Mouse (Mus musculus): ENCODE results near the gene Clcf1. TPM values are rescaled to one million over a fixed set of nuclear protein-coding genes. Genes with fewer than 3 reads are reported as not detected.

Clcf1 gene
- polyA plus RNA-seq, 1 experiment from 2014 or later = 2.5 TPM

DNA sequence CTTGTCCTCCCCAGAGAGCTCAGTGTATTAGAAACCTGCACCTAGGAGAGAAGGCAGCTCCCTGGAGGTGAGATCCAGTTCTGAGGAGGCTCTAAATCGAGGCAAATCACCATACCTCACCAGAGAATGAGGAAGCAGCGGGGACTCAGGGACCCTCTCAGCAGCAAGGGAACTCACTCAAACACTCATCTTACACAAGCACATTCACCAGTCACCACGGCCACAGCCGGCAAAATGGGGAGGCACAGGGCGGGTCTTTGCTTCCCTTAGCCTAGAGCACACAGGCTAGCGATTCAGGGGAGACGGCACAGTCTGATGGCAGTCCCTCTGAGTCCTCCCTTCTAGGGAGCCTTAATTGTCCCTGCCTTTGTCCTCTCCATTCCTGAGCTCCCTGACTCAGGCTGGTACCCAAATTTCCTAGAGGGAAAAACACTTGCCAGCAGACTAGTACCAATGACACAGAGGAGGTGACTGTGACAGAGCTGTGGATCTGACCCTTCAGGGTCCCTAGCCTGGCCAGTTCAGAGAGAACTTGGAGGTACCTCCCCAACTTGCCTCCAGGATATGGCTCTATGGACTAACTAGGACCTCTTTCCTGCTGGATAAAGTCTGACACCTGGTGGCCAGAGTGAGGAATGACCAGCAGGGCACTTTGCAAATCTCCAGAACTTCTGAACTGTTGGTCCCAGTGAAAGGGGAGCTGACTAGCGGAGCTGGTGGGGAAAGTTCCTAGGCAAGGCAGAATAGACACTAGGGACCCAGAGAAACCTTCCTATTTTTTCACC, 14.0 kb downstream of the Clcf1 start:
- Histone ChIP-seq H3K4me2 (no peak overlapping the region), H3K27ac (ENCODE audit: low read depth, low read length) (no peak overlapping the region), H3K4me1 (ENCODE audit: control insufficient read depth, insufficient read depth, low read length) (peaks cover 7% of the 10 kb centered on the region; the same call in 1 of the 2 replicates), H3K4me3 (ENCODE audit: low read depth, low read length) (no peak overlapping the region), H3K36me3 (ENCODE audit: control insufficient read depth, insufficient read depth, low read length) (no peaks in the 10 kb centered on the region), H3K9me3 (replicated peaks; ENCODE audit: control insufficient read depth, low read length) (no peaks in the 10 kb centered on the region), H3K9ac (ENCODE audit: low read depth, low read length) (no peak overlapping the region), H3K27me3 (ENCODE audit: control insufficient read depth, insufficient read depth, low read length) (peaks cover 10% of the 10 kb centered on the region; the same call in 1 of the 2 replicates)
- 17% methylated on average over 8 of the region's 8 CpGs for WGBS (ENCODE audit: insufficient replicate concordance)
- no peak for ATAC-seq (replicated peaks; ENCODE audit: insufficient number of reproducible peaks, low FRiP score, low TSS enrichment)

DNA sequence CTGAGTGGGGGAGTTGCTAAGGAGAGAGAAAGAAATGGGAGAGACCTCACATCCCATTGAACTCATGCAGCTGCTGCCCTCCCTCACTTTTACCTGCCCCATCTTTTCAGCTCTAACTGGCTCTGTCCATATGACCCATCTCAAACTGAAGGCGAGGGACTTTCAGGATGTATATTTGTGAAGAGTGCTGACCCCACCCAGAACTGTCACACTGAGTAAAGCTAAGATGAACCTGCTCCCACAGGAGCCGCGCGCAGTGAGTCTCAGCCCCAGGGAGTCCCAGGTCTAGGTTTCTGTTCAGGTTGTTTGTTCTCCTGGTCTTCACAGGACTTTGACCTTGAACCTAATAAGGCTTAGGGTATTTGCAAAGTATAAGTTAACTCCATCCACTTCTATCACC, 14.9 kb downstream of the Clcf1 start:
- WGBS (ENCODE audit: insufficient replicate concordance) = 66% methylated on average over 4 of the region's 4 CpGs
- H3K4me3 ChIP-seq (ENCODE audit: low read depth, low read length) = no peak overlapping the region
- H3K4me2 ChIP-seq = no peak overlapping the region
- no peak overlapping the region for H3K27ac ChIP-seq (ENCODE audit: low read depth, low read length)
- no peaks in the 10 kb centered on the region for H3K36me3 ChIP-seq (ENCODE audit: control insufficient read depth, insufficient read depth, low read length)
- no peak for ATAC-seq (replicated peaks; ENCODE audit: insufficient number of reproducible peaks, low FRiP score, low TSS enrichment)
- no peaks in the 10 kb centered on the region for H3K9me3 ChIP-seq (replicated peaks; ENCODE audit: control insufficient read depth, low read length)
- H3K27me3 ChIP-seq (ENCODE audit: control insufficient read depth, insufficient read depth, low read length) = peaks cover 10% of the 10 kb centered on the region; the same call in 1 of the 2 replicates
- H3K4me1 ChIP-seq (ENCODE audit: control insufficient read depth, insufficient read depth, low read length) = peaks cover 7% of the 10 kb centered on the region; the same call in 1 of the 2 replicates
- no peak overlapping the region for H3K9ac ChIP-seq (ENCODE audit: low read depth, low read length)

DNA sequence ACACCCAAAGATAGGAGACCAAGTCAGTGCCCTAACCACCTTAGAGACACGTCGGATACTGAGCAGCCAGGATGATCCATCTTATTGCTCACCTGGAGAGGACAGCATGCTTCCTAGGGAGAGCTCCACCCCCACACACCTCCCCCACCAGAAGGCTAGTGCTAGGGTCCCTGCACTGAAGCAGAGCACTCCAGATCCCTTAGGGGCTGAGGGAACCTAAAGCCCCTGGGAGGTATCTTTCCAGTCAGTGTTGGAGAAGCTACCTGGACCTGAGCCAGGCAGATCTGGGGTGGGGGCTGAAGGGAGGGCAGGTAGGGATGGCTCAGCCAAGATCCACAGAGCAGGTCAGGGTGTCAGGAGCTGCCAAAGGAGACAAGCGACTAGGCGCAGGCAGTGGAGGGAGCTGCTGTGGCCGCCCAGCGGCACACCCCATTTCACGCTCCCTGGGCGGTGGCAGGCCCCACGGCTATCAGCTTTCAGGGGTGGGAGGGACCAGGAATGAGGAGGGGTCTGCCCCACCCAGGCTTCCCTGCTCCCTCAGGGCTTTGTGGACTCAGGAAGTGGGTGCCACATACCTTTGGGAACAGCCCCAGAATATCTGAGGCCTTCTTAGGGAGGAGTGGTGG, 15.5 kb downstream of the Clcf1 start:
- Histone ChIP-seq H3K4me3 (ENCODE audit: low read depth, low read length) (no peak overlapping the region), H3K9ac (ENCODE audit: low read depth, low read length) (peak overlapping the region; percentile 35; the same call in 1 of the 2 replicates), H3K4me2 (no peak overlapping the region), H3K27me3 (ENCODE audit: control insufficient read depth, insufficient read depth, low read length) (peaks cover 10% of the 10 kb centered on the region; the same call in 1 of the 2 replicates), H3K4me1 (ENCODE audit: control insufficient read depth, insufficient read depth, low read length) (peaks cover 7% of the 10 kb centered on the region; the same call in 1 of the 2 replicates), H3K9me3 (replicated peaks; ENCODE audit: control insufficient read depth, low read length) (no peaks in the 10 kb centered on the region), H3K27ac (ENCODE audit: low read depth, low read length) (no peak overlapping the region), H3K36me3 (ENCODE audit: control insufficient read depth, insufficient read depth, low read length) (no peaks in the 10 kb centered on the region)
- ATAC-seq (replicated peaks; ENCODE audit: insufficient number of reproducible peaks, low FRiP score, low TSS enrichment) = no peak
- WGBS (ENCODE audit: insufficient replicate concordance) = 37% methylated on average over 9 of the region's 9 CpGs

DNA sequence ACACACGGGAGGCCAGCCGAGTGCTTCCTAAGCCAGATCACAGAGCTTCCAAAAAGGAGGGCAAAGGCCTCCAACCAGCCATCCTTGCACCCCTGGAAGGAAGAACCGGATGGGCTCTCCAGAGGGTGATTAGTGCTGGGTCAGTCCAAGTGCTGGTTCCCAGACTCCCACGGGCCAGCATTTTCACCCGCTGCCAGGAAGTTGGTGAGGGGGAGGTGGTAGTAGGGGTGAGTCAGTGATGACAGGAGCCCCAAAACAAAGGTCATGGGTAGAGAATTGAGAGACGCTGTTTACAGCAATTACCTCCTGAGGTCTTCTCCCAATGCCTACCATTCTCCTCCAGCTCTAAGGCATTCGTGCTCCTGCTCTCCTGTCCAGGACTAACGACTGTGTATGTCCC, 16.4 kb downstream of the Clcf1 start:
- H3K4me1 ChIP-seq (ENCODE audit: control insufficient read depth, insufficient read depth, low read length) = peaks cover 7% of the 10 kb centered on the region; the same call in 1 of the 2 replicates
- no peak for ATAC-seq (replicated peaks; ENCODE audit: insufficient number of reproducible peaks, low FRiP score, low TSS enrichment)
- WGBS (ENCODE audit: insufficient replicate concordance) = 68% methylated on average over 8 of the region's 8 CpGs
- no peak overlapping the region for H3K27ac ChIP-seq (ENCODE audit: low read depth, low read length)
- no peaks in the 10 kb centered on the region for H3K9me3 ChIP-seq (replicated peaks; ENCODE audit: control insufficient read depth, low read length)
- peaks cover 10% of the 10 kb centered on the region; the same call in 1 of the 2 replicates for H3K27me3 ChIP-seq (ENCODE audit: control insufficient read depth, insufficient read depth, low read length)
- no peak overlapping the region for H3K9ac ChIP-seq (ENCODE audit: low read depth, low read length)
- H3K4me3 ChIP-seq (ENCODE audit: low read depth, low read length) = no peak overlapping the region
- no peaks in the 10 kb centered on the region for H3K36me3 ChIP-seq (ENCODE audit: control insufficient read depth, insufficient read depth, low read length)
- no peak overlapping the region for H3K4me2 ChIP-seq

DNA sequence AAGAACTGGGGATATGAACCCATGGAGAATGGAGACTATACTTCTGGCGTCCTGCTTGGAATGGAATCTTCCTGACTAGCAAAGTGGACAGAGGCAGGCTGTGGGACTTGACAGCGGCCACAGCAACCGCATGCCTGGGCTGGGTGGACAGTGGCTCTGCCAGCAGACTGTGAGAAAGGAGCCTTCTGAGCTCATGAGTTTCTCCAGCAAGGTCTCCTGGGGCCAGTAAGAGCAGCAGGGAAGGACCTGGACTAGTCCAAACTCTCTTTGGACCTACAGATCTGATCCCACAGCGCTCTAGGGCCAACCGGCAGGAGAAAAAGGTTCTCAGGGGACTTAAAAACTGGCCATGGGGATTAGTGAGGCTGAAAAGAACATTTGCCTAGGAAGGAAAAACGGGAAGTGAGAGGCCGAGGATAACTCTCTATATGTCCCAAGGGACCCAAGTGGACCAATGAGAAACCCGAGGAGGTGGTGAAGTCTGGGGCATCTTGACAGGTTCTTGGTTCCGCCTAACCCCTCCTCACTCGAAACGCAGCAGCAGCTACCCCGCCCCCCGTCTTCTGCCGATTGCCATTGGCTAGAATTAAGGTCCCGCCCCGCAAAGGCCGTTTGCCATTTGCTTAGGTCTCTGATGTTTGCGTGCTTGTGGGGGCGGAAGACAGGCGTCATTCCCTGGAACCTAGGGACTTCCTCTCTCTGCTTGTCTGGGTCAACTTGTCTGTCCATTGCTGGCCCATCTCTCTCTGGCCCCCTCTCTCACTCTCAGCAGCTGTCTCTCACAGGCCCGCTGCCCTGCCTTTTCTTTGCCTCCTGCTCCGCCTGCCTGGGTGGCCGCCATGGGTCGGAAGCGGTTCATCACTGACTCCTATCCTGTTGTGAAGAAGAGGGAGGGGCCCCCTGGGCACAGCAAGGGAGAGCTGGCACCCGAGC, 17.5 kb downstream of the Clcf1 start, which contains the start of gene Pold4:
TSS of gene Pold4 (plus strand) at position 647 of the 933 bp plus-strand sequence.
- ATAC-seq (replicated peaks; ENCODE audit: insufficient number of reproducible peaks, low FRiP score, low TSS enrichment) = peak; percentile 86
- WGBS (ENCODE audit: insufficient replicate concordance) = 11% methylated on average over 26 of the region's 26 CpGs

DNA sequence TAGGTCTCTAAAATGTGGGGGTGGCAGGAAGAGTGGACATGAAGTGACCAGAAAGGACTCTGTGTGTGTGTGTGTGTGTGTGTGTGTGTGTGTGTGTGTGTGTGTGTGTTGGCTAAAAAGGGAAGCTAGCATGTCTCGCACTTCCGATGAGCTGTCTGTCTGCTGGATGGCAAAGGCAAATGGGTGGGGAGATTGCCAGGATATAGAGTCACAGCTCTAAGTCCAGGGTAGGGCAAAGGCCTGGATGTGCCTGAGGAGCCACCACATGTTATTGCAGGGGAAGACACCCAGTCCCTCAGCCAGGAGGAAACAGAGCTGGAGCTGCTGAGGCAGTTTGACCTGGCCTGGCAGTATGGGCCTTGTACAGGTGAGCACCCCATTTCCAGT, 18.1 kb downstream of the Clcf1 start:
- Histone ChIP-seq H3K9me3 (replicated peaks; ENCODE audit: control insufficient read depth, low read length) (no peaks in the 10 kb centered on the region), H3K27me3 (ENCODE audit: control insufficient read depth, insufficient read depth, low read length) (peaks cover 8% of the 10 kb centered on the region; the same call in 1 of the 2 replicates), H3K4me2 (peak overlapping the region; percentile 87), H3K4me3 (ENCODE audit: low read depth, low read length) (peak overlapping the region; percentile 67), H3K27ac (ENCODE audit: low read depth, low read length) (peak overlapping the region; percentile 87), H3K9ac (ENCODE audit: low read depth, low read length) (peak overlapping the region; percentile 77), H3K4me1 (ENCODE audit: control insufficient read depth, insufficient read depth, low read length) (peaks cover 7% of the 10 kb centered on the region; the same call in 1 of the 2 replicates), H3K36me3 (ENCODE audit: control insufficient read depth, insufficient read depth, low read length) (no peaks in the 10 kb centered on the region)
- WGBS (ENCODE audit: insufficient replicate concordance) = 41% methylated on average over 2 of the region's 2 CpGs
- no peak for ATAC-seq (replicated peaks; ENCODE audit: insufficient number of reproducible peaks, low FRiP score, low TSS enrichment)

More for the DNA sequence above, 17.5 kb downstream of the Clcf1 start, which contains the start of gene Pold4:
- Histone ChIP-seq H3K9ac (ENCODE audit: low read depth, low read length) (peak within 1 kb of the TSS; percentile 77), H3K9me3 (replicated peaks; ENCODE audit: control insufficient read depth, low read length) (no peaks in the 10 kb centered on the region), H3K27ac (ENCODE audit: low read depth, low read length) (peak within 1 kb of the TSS; percentile 87), H3K4me1 (ENCODE audit: control insufficient read depth, insufficient read depth, low read length) (peaks cover 7% of the 10 kb centered on the region; the same call in 1 of the 2 replicates), H3K4me2 (peak within 1 kb of the TSS; percentile 87), H3K27me3 (ENCODE audit: control insufficient read depth, insufficient read depth, low read length) (peaks cover 10% of the 10 kb centered on the region; the same call in 1 of the 2 replicates), H3K36me3 (ENCODE audit: control insufficient read depth, insufficient read depth, low read length) (no peaks in the 10 kb centered on the region), H3K4me3 (ENCODE audit: low read depth, low read length) (peak within 1 kb of the TSS; percentile 67)

DNA sequence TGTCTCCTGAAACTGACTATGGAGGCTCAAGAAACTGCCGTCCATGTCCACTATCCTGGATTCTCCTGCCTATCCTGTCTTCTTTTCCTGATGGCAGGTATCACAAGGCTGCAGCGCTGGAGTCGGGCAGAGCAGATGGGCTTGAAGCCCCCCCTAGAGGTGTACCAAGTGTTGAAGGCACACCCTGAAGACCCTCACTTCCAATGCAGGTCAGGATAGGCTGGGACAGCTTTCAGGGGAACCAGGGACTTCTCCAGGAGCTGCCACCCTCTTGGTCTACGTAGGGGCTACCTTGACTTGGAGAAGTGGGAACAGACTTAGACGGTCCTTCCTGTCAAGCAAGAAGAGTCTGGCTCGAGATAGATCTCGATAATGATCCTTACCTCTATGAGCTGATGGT, 18.6 kb downstream of the Clcf1 start:
- H3K4me3 ChIP-seq (ENCODE audit: low read depth, low read length) = peak overlapping the region; percentile 67
- peak overlapping the region; percentile 77; the same call in 1 of the 2 replicates for H3K9ac ChIP-seq (ENCODE audit: low read depth, low read length)
- peak overlapping the region; percentile 87 for H3K4me2 ChIP-seq
- no peaks in the 10 kb centered on the region for H3K9me3 ChIP-seq (replicated peaks; ENCODE audit: control insufficient read depth, low read length)
- peaks cover 3% of the 10 kb centered on the region; the same call in 1 of the 2 replicates for H3K27me3 ChIP-seq (ENCODE audit: control insufficient read depth, insufficient read depth, low read length)
- H3K36me3 ChIP-seq (ENCODE audit: control insufficient read depth, insufficient read depth, low read length) = no peaks in the 10 kb centered on the region
- no peak for ATAC-seq (replicated peaks; ENCODE audit: insufficient number of reproducible peaks, low FRiP score, low TSS enrichment)
- WGBS (ENCODE audit: insufficient replicate concordance) = 79% methylated on average over 7 of the region's 7 CpGs
- H3K4me1 ChIP-seq (ENCODE audit: control insufficient read depth, insufficient read depth, low read length) = peaks cover 7% of the 10 kb centered on the region; the same call in 1 of the 2 replicates
- no peak overlapping the region for H3K27ac ChIP-seq (ENCODE audit: low read depth, low read length)

DNA sequence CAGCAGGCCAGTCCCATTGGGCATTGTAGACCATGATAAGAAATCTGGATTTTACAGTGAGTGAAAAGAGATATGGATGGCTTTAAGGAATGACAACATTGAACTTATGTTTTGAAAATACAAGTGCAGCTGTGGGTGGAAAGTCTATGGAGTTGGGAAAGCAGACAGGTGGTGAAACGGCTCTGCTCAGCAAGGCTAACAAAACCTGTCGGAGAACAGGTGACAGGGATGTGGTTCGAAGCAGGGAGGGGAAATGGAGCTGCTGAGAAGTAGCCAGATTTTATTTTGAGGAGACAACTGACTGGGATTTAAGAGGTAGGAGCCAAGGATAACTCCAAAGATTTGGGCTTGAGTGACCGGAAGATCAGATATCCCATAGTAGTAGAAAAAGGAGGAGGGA, 20.5 kb downstream of the Clcf1 start:
- Histone ChIP-seq H3K4me3 (ENCODE audit: low read depth, low read length) (no peak overlapping the region), H3K9me3 (replicated peaks; ENCODE audit: control insufficient read depth, low read length) (no peaks in the 10 kb centered on the region), H3K4me2 (no peak overlapping the region), H3K4me1 (ENCODE audit: control insufficient read depth, insufficient read depth, low read length) (peaks cover 7% of the 10 kb centered on the region; the same call in 1 of the 2 replicates), H3K36me3 (ENCODE audit: control insufficient read depth, insufficient read depth, low read length) (no peaks in the 10 kb centered on the region), H3K9ac (ENCODE audit: low read depth, low read length) (no peak overlapping the region), H3K27me3 (ENCODE audit: control insufficient read depth, insufficient read depth, low read length) (no peaks in the 10 kb centered on the region; the same call in 1 of the 2 replicates), H3K27ac (ENCODE audit: low read depth, low read length) (no peak overlapping the region)
- 73% methylated on average over 4 of the region's 4 CpGs for WGBS (ENCODE audit: insufficient replicate concordance)
- no peak for ATAC-seq (replicated peaks; ENCODE audit: insufficient number of reproducible peaks, low FRiP score, low TSS enrichment)

All from heart, embryonic 11.5 days (tissue).